Mouse (Mus musculus) intestine, embryonic 15.5 days (tissue): ENCODE data around the gene Atp5d. TPM values are rescaled to one million over a fixed set of nuclear protein-coding genes. Genes with fewer than 3 reads are reported as not detected.
A peak's percentile ranks its signal among the peaks of the same experiment; 100 is the strongest.

Experiments
- ATAC-seq: fragments of 200-750 bp; cut with Nextera tagmentation; 2 replicates; pipeline ENCODE4 v1.8.0; 2017; ENCODE audit warnings: moderate TSS enrichment, moderate library complexity
- H3K27ac ChIP-seq: fragments of 300-500 bp; sonication (generic); 2 replicates; pipeline ENCODE4 v1.5.1; 2015; ENCODE audit warnings: mild to moderate bottlenecking, inconsistent platforms
- H3K27me3 ChIP-seq: fragments of 300-500 bp; sonication (generic); replicated peaks from 2 replicates; pipeline ENCODE4 v1.6.1; 2015; ENCODE audit warnings: inconsistent platforms
- H3K36me3 ChIP-seq: fragments of 300-500 bp; sonication (generic); 2 replicates; pipeline ENCODE4 v1.6.1; 2015; ENCODE audit warnings: inconsistent platforms
- H3K4me1 ChIP-seq: fragments of 300-500 bp; sonication (generic); replicated peaks from 2 replicates; pipeline ENCODE4 v1.6.1; 2015; ENCODE audit warnings: inconsistent platforms
- H3K4me2 ChIP-seq: fragments of 300-500 bp; sonication (generic); replicated peaks from 2 replicates; pipeline ENCODE4 v1.6.1; 2015; ENCODE audit warnings: mild to moderate bottlenecking, inconsistent platforms
- H3K4me3 ChIP-seq: fragments of 300-500 bp; sonication (generic); replicated peaks from 2 replicates; pipeline ENCODE4 v1.5.1; 2015; ENCODE audit warnings: inconsistent platforms
- H3K9ac ChIP-seq: fragments of 300-500 bp; sonication (generic); 2 replicates; pipeline ENCODE4 v1.6.1; 2015; ENCODE audit warnings: inconsistent platforms
- H3K9me3 ChIP-seq: fragments of 300-500 bp; sonication (generic); 2 replicates; pipeline ENCODE4 v1.6.1; 2016; ENCODE audit warnings: inconsistent platforms
- WGBS: fragments of 180-500 bp; shearing (Covaris S2); methylation state at CpG from one replicate; pipeline ENCODE4 v1.1.7; 2015; 5-methylcytosine and 5-hydroxymethylcytosine counted together
- polyA plus RNA-seq: library from polyadenylated mRNA; unstranded; fragments of >200 nt; fragmentation: Nextera tagmentation; extraction: Ambion mirVana; gene quantifications from 2 replicates; pipeline ENCODE4 v1.2.1, GENCODE M21; 2015

The Atp5d gene
- polyA plus RNA-seq, 1 experiment from 2014 or later, result 701 TPM

- no peak overlapping the region for H3K4me2 ChIP-seq
- no peak for ATAC-seq
- H3K36me3 ChIP-seq, result peaks cover 26% of the 10 kb centered on the region
- H3K9me3 ChIP-seq, result no peaks in the 10 kb centered on the region
- H3K27me3 ChIP-seq, result no peaks in the 10 kb centered on the region
- H3K4me3 ChIP-seq, result no peak overlapping the region
- WGBS, result 79% methylated on average over 2 of the region's 2 CpGs
- H3K9ac ChIP-seq, result 0 out of 2 replicates have a peak overlapping the region, but pooled peaks have one; percentile 23
- peaks cover 27% of the 10 kb centered on the region for H3K4me1 ChIP-seq
- no peak overlapping the region for H3K27ac ChIP-seq
These were observed 18.3 kb upstream of the Atp5d start for GRCm38 (mm10) chr10:80120146-80120545.

- ATAC-seq, result no peak
- peaks cover 37% of the 10 kb centered on the region for H3K36me3 ChIP-seq
- WGBS, result 87% methylated on average over 2 of the region's 2 CpGs
- H3K27me3 ChIP-seq, result no peaks in the 10 kb centered on the region
- peaks cover 27% of the 10 kb centered on the region for H3K4me1 ChIP-seq
- H3K9me3 ChIP-seq, result no peaks in the 10 kb centered on the region
- H3K27ac ChIP-seq, result no peak overlapping the region
- H3K4me3 ChIP-seq, result no peak overlapping the region
- H3K9ac ChIP-seq, result no peak overlapping the region
- no peak overlapping the region for H3K4me2 ChIP-seq
These were observed 16.8 kb upstream of the Atp5d start for GRCm38 (mm10) chr10:80121639-80122038.

GRCm38 (mm10) chr10:80123932-80124562 lies 14.4 kb upstream of the Atp5d start:
- no peak overlapping the region for H3K9ac ChIP-seq
- H3K36me3 ChIP-seq, result peaks cover 52% of the 10 kb centered on the region
- no peak overlapping the region for H3K4me2 ChIP-seq
- peaks cover 6% of the 10 kb centered on the region; the same call in 1 of the 2 replicates for H3K4me1 ChIP-seq
- WGBS, result 83% methylated on average over 9 of the region's 9 CpGs
- H3K27me3 ChIP-seq, result no peaks in the 10 kb centered on the region
- H3K27ac ChIP-seq, result no peak overlapping the region
- no peaks in the 10 kb centered on the region for H3K9me3 ChIP-seq
- 0 out of 2 replicates have a peak, but pooled peaks have one; percentile 19 for ATAC-seq
- no peak overlapping the region for H3K4me3 ChIP-seq

- Histone ChIP-seq H3K4me1 (peaks cover 26% of the 10 kb centered on the region), H3K36me3 (peaks cover 62% of the 10 kb centered on the region)
- 97% methylated on average over 8 of the region's 8 CpGs for WGBS
These were observed 10.5 kb upstream of the Atp5d start for GRCm38 (mm10) chr10:80127920-80128319.

GRCm38 (mm10) chr10:80129846-80130245 lies 8.6 kb upstream of the Atp5d start:
- peak; percentile 23 for ATAC-seq
- Histone ChIP-seq H3K27ac (peak overlapping the region; percentile 51), H3K4me2 (no peak overlapping the region), H3K36me3 (peaks cover 61% of the 10 kb centered on the region), H3K4me3 (no peak overlapping the region), H3K9ac (no peak overlapping the region), H3K9me3 (no peaks in the 10 kb centered on the region), H3K4me1 (peaks cover 30% of the 10 kb centered on the region), H3K27me3 (no peaks in the 10 kb centered on the region)
- 82% methylated on average over 9 of the region's 9 CpGs for WGBS

More at GRCm38 (mm10) chr10:80127920-80128319, 10.5 kb upstream of the Atp5d start:
- Histone ChIP-seq H3K9me3 (no peaks in the 10 kb centered on the region), H3K4me2 (no peak overlapping the region), H3K27me3 (no peaks in the 10 kb centered on the region), H3K9ac (no peak overlapping the region), H3K27ac (no peak overlapping the region), H3K4me3 (no peak overlapping the region)
- ATAC-seq, result no peak

DNA sequence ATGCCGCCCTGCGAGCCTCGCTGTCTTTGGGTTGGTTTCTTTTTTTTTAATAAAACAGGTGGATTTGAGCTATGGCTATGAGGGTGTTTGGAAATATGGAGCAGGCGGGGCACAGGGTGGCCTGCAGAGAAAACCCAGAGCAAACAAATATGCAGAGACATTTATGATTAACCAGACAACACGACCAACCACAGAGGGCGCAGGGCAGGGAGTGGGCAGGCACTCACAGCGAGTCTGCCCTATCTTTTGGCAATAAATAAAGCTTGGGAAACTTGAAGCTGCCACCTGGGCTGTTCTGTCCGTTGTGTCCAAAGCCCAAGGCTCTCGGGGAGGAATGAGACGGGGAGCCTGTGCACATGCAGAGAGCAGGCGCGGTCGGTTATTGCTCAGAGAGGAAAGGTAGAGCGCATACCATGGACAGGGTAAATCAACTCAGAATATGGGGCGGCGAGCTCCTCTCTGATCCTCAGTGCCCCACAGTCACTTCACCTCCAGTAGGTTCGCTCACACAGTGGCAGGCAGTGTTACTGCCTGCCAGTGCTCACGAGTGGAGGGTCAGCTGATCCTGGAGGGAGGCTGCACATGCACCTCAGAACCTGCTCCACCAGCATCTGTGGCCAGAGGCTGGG lies 7.9 kb upstream of the Atp5d start:
- no peaks in the 10 kb centered on the region for H3K9me3 ChIP-seq
- H3K27me3 ChIP-seq, result no peaks in the 10 kb centered on the region
- H3K9ac ChIP-seq, result peak overlapping the region; percentile 20; the same call in 1 of the 2 replicates
- peaks cover 56% of the 10 kb centered on the region for H3K36me3 ChIP-seq
- peak; percentile 77 for ATAC-seq
- H3K27ac ChIP-seq, result peak overlapping the region; percentile 51
- no peak overlapping the region; the same call in 1 of the 2 replicates for H3K4me3 ChIP-seq
- H3K4me1 ChIP-seq, result peaks cover 30% of the 10 kb centered on the region
- peak overlapping the region; percentile 33 for H3K4me2 ChIP-seq
- WGBS, result 59% methylated on average over 18 of the region's 18 CpGs

- H3K4me2 ChIP-seq, result peak overlapping the region; percentile 33
These were observed 7.0 kb upstream of the Atp5d start for GRCm38 (mm10) chr10:80131316-80131951.

DNA sequence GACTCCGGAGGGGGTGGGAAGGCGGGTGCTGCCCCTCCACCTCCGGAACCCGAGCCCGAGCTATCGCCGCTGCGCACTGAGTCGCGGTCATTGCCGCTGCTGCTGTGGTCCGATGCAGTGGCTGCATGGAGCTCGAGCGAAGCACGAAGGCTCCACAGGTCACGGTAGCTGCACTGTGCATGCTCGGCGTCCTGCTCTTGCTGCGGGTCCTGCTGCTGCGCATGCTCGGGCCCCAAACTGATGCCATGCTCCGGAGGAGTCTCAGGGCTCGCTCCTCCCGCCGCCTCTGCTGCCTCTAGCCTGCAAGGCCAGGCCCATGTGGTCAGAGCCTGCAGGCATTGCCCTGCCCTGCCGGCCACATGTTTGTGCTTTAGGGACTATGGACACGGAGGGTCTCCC lies 6.5 kb upstream of the Atp5d start:
- 60% methylated on average over 27 of the region's 27 CpGs for WGBS
- peak overlapping the region; percentile 33 for H3K4me2 ChIP-seq
- H3K4me3 ChIP-seq, result peak overlapping the region; percentile 2; the same call in 1 of the 2 replicates
- H3K27ac ChIP-seq, result no peak overlapping the region; the same call in 1 of the 2 replicates
- H3K36me3 ChIP-seq, result peaks cover 48% of the 10 kb centered on the region
- no peak overlapping the region for H3K9ac ChIP-seq
- H3K27me3 ChIP-seq, result peaks cover 5% of the 10 kb centered on the region
- peaks cover 35% of the 10 kb centered on the region for H3K4me1 ChIP-seq
- no peak for ATAC-seq
- H3K9me3 ChIP-seq, result no peaks in the 10 kb centered on the region

More at GRCm38 (mm10) chr10:80131316-80131951, 7.0 kb upstream of the Atp5d start:
- H3K27ac ChIP-seq, result peak overlapping the region; percentile 51
- peaks cover 30% of the 10 kb centered on the region for H3K4me1 ChIP-seq
- H3K4me3 ChIP-seq, result peak overlapping the region; percentile 2; the same call in 1 of the 2 replicates
- no peak for ATAC-seq
- peaks cover 50% of the 10 kb centered on the region for H3K36me3 ChIP-seq
- H3K9ac ChIP-seq, result 0 out of 2 replicates have a peak overlapping the region, but pooled peaks have one; percentile 20
- WGBS, result 23% methylated on average over 55 of the region's 55 CpGs
- no peaks in the 10 kb centered on the region for H3K9me3 ChIP-seq
- H3K27me3 ChIP-seq, result no peaks in the 10 kb centered on the region; the same call in 1 of the 2 replicates

GRCm38 (mm10) chr10:80133226-80133849 lies 5.1 kb upstream of the Atp5d start:
- Histone ChIP-seq H3K4me3 (no peak overlapping the region), H3K36me3 (peaks cover 35% of the 10 kb centered on the region), H3K4me2 (no peak overlapping the region), H3K4me1 (peaks cover 49% of the 10 kb centered on the region), H3K27me3 (peaks cover 13% of the 10 kb centered on the region), H3K9ac (no peak overlapping the region), H3K9me3 (no peaks in the 10 kb centered on the region), H3K27ac (no peak overlapping the region)
- ATAC-seq, result no peak
- WGBS, result 74% methylated on average over 8 of the region's 8 CpGs

DNA sequence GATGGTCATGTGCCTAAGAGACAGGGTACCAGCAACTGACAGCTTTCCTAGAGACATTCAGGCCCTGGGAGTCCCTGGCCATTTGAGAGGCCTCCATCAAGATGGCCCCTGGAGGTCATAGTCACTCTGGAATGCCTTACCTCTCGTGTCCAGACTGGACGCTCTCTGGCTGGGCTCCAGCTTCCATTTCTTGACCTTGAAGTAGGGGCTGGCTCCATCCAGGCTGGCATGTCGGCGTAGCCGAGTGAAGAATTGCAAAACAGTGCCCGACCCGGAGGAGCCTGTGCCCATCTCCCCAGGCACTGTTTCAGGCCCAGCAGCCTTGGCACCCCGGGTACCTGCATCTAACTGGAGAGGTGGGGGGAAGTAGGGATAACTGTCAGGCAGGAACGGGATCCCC lies 4.0 kb upstream of the Atp5d start:
- H3K4me1 ChIP-seq, result peaks cover 56% of the 10 kb centered on the region
- ATAC-seq, result no peak
- 89% methylated on average over 9 of the region's 9 CpGs for WGBS
- H3K36me3 ChIP-seq, result peaks cover 25% of the 10 kb centered on the region
- H3K9ac ChIP-seq, result no peak overlapping the region; the same call in 1 of the 2 replicates
- H3K4me3 ChIP-seq, result no peak overlapping the region
- no peaks in the 10 kb centered on the region for H3K9me3 ChIP-seq
- no peak overlapping the region for H3K27ac ChIP-seq
- H3K27me3 ChIP-seq, result peaks cover 16% of the 10 kb centered on the region
- H3K4me2 ChIP-seq, result no peak overlapping the region

DNA sequence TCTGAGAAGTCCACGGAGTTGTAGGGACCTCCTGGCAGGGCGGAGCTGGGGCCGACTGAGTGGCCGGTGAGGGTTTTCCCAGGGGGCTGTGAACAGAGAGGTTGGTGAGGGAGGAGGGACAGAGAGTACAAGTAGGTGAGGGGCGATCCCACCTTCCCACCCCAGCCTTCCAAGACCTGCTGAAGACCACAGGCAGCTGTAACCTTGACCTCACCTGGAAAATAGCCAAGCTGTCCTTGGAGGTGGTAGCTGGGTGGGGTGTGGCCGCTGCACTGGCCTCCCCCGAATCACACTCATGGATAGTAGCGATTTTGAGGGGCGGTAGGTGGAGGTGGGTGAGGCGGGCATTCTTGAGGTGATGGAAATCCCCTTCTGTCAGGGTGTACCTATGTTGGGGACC lies 3.3 kb upstream of the Atp5d start:
- Histone ChIP-seq H3K36me3 (peaks cover 18% of the 10 kb centered on the region), H3K27ac (no peak overlapping the region), H3K4me1 (peaks cover 54% of the 10 kb centered on the region), H3K4me2 (no peak overlapping the region), H3K4me3 (no peak overlapping the region), H3K9ac (no peak overlapping the region), H3K9me3 (no peaks in the 10 kb centered on the region), H3K27me3 (peaks cover 16% of the 10 kb centered on the region)
- no peak for ATAC-seq
- 79% methylated on average over 10 of the region's 10 CpGs for WGBS

DNA sequence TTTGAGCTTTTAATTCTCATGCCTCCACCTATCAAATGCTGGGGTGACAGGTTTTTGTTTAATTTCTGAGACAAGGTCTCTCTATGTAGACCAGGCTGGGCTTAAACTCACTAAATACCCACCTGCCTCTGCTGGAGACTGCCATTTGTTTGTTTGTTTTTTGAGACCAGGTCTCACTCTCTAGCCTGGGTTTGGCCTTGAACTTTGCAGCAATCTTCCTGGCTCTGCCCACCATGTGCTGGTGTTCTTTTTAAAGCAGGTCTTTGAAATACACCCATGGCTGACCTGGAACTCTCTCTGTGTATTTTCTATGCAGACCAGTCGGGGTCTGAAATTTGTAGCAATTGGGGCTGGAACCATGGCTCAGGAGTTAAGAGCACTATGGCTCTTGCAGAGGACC lies 2.8 kb upstream of the Atp5d start:
- H3K27me3 ChIP-seq, result peaks cover 16% of the 10 kb centered on the region
- H3K9me3 ChIP-seq, result no peaks in the 10 kb centered on the region
- WGBS, result 77% methylated on average over 1 of the region's 1 CpGs
- peaks cover 51% of the 10 kb centered on the region for H3K4me1 ChIP-seq
- no peak overlapping the region for H3K4me2 ChIP-seq
- H3K27ac ChIP-seq, result no peak overlapping the region
- H3K4me3 ChIP-seq, result no peak overlapping the region
- ATAC-seq, result no peak
- no peak overlapping the region for H3K9ac ChIP-seq
- H3K36me3 ChIP-seq, result peaks cover 14% of the 10 kb centered on the region
